Mouse (Mus musculus) kidney, postnatal 36 days (tissue): ENCODE measurements around the gene Wwox.

Experiments used
- DNase-seq, 2 experiments: peaks; one replicate each; pipeline ENCODE4 v3.0.0; 2021 to 2022; ENCODE audit warnings: mixed read lengths in 2 of 2

The Wwox gene

GRCm38 (mm10) chr8:114439334-114440204 lies at the start of gene Wwox:
TSS of gene Wwox (plus strand) at chr8:114439655.
- DNase-seq = peak; percentile 98 to 99

DNA sequence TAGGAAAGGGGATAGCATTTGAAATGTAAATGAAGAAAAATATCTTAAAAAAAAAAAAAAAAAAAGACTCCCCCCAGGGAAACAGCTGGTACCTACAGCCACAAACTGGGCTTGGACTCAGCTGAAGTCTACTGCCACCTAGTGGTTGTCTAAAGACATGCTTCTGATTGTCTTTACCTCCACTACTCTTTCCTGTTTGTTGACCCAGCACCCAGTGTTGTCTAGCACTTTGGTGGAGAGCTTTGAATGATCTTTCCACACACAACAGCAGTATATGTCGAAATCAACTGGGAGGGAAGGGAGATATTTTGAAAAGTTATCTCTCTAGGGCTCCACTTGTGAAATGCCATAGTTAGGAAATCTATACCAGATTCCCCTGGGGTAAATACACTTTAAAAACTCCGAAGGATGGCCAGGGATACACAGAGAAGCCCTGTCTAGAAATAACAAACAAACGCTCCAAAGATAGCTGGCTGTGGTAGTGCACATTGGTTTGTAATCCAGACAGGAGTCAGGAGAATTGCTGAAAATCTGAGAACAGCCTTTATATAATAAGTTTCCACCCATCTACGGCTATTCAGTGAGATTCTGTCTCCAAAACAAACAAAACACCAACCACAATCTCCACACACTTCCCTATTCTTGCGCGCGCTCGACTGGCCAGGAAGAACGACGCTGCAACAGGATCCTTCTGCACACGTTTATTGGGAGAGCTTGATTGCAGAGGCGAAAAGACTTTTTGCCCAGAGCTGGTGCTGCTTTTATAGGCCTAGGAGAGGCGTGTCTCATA lies 48.8 kb upstream of the Wwox start:
- peak; percentile 2 for DNase-seq

GRCm38 (mm10) chr8:114398326-114398725 lies 41.1 kb upstream of the Wwox start:
- no peak for DNase-seq

DNA sequence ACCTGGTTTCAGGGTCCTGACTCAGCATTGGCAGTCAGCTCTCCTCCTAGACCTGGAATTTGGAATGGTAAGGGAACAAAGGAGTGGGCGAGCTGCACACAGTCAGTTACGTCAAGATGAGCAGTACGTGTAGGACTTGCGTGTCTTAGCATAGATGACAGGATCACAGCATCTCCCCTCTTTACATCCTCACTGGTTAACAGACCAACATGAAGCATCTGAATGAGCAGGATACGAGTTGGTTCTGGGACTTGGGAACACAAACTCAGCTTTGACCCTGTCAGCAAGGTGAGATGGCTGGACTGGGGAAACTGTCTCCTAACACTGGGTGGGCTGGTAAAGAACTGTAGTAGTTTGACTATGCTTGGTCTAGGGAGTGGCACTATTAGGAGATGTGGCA lies 40.2 kb upstream of the Wwox start:
- no peak for DNase-seq

DNA sequence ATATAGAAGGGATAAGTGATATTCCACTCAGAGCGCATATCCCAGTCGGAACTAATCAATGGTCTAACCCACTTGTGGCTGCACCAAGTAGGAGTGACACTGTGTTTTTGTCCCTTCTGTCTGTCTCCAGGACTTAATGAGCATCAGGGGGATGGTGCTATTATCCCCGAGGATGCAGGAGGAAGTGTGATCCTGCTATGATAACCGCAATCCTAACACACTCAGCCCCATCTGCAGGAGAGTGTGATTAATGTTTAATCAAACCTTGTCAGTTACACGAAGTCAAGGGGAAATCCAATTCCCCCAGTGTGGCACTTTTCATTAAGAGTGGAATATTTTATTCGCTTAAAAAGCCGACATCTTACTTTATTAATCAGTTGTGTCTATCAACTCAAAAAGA lies 37.8 kb upstream of the Wwox start:
- DNase-seq = no peak

DNA sequence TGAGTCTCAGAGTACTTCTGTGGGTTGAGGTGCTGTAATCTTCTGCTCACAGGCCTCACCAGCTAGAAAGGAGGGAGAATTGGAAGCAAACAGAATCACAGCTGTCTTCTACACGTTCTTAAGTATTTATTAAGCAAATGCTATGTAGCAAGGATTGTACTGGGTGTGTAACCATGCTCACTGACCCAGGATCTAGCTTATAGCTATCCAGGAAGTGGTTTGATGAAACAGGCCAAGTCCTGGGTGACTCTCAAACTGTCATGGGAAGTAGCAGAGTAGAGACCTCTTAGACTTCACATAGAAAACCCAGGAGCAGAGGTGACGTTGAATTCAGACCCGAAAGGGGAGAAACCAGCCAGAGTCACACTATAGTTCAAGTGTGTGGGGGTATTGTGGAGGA lies 28.0 kb upstream of the Wwox start:
- no peak for DNase-seq

DNA sequence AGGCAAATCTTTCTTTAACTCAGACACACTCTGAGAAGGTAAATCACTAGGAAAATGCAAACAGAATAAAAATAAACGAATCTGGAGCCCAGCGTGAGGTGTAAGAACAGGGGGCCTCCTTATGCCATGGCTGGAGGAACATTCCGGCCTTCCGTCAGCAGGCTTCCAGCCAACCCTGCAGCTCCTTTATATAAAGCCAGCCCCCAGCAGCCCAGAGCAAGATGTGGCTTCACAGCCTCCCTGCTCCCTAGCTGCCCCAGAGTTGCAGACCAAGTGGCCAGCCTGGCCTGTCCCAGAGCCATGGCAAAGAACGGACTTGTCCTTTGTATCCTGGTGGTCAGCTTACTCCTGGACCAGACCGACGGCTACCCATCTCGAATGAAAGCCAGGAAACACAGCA lies 21.7 kb upstream of the Wwox start, which contains the start of gene Clec3a:
Clec3a (plus strand) TSS at position 301 of the 400 bp plus-strand sequence.
- no peak for DNase-seq

GRCm38 (mm10) chr8:114418486-114418885 lies 21.0 kb upstream of the Wwox start:
- no peak for DNase-seq

- no peak for DNase-seq
Observed at GRCm38 (mm10) chr8:114418904-114419303, 20.6 kb upstream of the Wwox start.

DNA sequence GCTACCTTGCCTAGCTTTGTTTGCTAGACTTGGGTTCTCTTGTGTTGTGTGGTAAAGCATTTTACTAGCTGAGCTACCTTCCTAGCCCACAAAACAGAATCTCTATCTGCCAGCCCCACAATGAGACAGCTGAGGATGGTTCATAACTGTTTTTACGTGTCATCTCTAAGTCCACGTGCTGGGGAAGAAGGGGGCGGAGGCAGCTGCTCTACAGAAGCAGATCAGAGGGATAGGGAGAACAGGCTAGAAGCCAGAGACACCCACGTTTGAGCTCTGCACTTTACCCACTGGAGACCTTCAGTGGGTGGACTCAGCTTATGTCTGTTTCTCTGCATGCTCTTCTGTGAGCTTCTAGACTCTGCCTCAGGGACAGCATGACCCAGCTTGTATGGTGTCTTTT lies 17.9 kb upstream of the Wwox start:
- no peak for DNase-seq

- peak; percentile 41 to 82 for DNase-seq
Observed at GRCm38 (mm10) chr8:114438236-114438635, 1.2 kb upstream of the Wwox start.

- peak in 1 of 2 experiments; percentile 5 for DNase-seq
Observed at GRCm38 (mm10) chr8:114440205-114440589, 742 bp downstream of the Wwox start.

DNA sequence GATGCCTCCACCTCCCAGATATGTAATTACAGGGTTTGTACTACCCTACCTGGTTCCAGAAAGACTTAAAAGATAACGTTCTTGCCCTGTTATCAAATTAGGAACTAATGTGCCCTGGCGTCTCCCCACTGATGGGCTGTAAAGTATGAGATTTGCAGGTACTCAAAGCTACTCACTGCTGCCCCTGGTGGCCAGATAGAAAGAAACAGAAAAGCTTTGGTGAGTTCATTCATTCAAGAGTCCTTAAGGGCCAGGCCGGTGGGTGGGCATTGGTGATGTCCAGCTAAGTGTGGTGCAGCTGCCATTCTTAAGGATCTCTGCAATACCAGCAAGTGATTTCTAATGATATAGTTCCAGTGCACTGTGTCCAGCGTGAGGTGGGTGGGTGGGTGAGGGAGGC lies 2.2 kb downstream of the Wwox start:
- DNase-seq = peak; percentile 29 to 77

- no peak for DNase-seq
Observed at GRCm38 (mm10) chr8:114446884-114447283, 7.4 kb downstream of the Wwox start.

- DNase-seq = no peak
Observed at GRCm38 (mm10) chr8:114452278-114452677, 12.8 kb downstream of the Wwox start.

GRCm38 (mm10) chr8:114452781-114453221 lies 13.3 kb downstream of the Wwox start:
- peak; percentile 64 to 75 for DNase-seq

- DNase-seq = no peak
Observed at GRCm38 (mm10) chr8:114455302-114455701, 15.8 kb downstream of the Wwox start.

DNA sequence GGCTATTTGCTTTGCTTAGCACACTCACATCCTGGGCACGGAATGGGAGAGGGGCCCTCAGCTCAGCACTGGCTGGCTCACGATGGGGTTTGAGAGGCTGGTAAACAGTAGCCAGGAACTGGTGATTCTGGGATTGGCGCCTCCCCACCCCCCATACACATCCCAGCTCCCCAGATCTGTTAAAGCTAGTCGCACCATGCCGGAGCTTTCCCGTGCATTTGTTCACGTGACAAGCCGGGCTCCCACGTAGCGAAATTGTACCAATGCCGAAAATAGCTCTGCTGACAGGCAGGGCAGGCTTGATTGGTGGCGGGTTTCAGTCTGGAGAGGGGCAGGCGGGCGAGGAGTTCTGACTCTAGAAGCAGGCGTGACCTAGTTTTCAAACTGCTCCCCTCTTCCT lies 16.5 kb downstream of the Wwox start:
- no peak for DNase-seq

DNA sequence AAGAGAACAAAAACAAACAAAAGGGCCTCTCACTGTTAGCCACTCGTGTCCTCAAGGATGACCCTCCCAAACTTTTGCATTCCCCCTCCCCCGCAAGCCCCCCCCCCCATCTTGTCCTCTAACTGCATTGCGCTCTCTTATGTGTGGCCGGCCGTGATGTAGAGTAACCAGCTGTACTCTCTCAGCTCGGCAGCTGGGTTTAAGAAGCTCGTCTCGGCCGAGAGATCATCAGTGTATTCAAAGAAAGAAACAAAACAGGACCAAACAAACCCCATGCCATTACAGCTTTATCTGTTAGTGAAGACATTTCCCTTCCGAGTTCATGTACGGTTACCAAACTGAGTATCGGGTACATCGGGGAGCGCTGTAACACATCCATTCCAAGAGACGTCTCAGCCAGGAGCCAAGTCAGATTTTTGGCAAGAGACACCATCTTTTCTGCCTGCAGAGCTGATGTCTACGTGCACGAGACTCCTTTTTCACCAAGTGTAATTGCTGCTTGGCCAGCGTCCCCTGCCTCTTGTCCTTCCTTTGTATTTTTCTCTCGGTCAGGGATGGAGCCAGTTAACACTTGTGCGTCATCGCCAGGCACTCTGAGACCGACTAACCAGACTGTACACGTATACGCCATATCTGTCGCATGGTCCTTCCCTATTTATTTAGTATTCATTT lies 18.8 kb downstream of the Wwox start:
- no peak for DNase-seq

DNA sequence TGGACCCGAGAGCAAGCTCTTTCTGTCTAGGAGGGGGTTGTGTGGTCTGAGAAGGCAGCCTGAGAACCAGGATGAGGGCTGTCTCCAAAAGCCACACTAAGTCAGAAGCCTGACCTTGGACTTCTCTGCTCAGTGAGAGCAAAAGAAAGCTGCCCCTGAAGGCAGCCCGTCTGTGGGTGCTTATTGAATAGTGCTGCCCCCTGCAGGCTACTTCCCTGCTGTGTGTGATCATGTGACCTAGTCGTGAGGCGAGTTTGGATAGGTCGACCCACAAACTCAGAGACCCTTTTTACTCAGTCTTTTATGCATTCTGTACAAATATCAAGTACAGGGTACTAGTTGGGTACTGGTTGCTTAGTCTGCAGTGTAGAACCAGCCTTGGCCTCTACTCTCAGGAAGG lies 21.1 kb downstream of the Wwox start:
- DNase-seq = peak in 1 of 2 experiments; percentile 56

DNA sequence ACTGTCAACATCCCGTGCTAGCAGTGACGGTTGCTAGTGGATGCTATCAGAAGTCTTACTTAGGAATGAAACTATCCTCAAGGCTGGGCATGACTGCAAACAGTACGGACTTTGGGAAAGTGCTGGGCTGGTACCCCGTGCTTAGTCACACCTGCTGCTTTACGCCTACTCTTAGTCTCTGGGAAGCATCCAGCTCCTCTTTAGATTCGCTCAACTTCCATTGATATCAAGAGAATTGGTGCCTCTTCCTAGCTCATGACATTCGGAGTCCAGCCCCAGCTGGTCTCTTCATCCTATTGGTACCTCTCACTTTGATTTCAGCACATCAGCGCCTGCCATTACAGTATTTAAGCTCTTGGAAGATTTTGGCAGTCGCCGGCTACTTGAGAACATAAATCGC lies 23.1 kb downstream of the Wwox start:
- DNase-seq = no peak

DNA sequence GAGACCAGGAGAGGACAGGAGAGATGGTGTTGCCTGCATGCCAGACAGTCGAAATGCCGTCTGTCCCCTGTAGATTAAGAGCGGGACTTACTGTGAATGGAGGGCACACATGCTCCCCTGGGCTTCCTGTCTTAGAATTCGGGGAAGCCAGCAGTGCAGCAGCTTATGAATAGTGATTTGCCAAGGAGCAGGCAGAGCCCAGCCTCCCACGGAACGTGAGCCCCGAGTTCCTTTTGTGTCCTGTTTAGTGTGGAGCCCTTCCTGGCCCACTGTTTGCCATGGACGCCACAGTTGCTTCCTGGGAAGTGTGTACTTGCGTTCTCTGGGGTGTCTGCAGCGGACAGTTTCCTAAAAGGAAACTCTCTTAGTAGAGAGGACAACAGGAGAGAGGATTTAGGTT lies 23.9 kb downstream of the Wwox start:
- DNase-seq = peak in 1 of 2 experiments; percentile 24

GRCm38 (mm10) chr8:114468526-114469207 lies 29.2 kb downstream of the Wwox start:
- no peak for DNase-seq
